Mouse (Mus musculus) heart, adult 2 months (tissue): ENCODE results near the gene Slc7a11. TPM values are rescaled to one million over a fixed set of nuclear protein-coding genes. Genes with fewer than 3 reads are reported as not detected.

ENCODE experiments used
- DNase-seq, 2 experiments: peaks; one replicate each; pipeline ENCODE4 v3.0.0; 2021
- H3K27ac ChIP-seq: fragments of 200-600 bp; 2 replicates; pipeline ENCODE4 v1.8.1; 2022
- H3K27me3 ChIP-seq: fragments of 200-500 bp; 2 replicates; pipeline ENCODE4 v1.6.1; 2012; ENCODE audit warnings: mild to moderate bottlenecking, low read length, inconsistent platforms, mixed read lengths; ENCODE audit not compliant: control insufficient read depth, insufficient read depth
- H3K36me3 ChIP-seq: fragments of 200-500 bp; 2 replicates; pipeline ENCODE4 v1.6.1; 2012; ENCODE audit warnings: low read length, inconsistent platforms; ENCODE audit not compliant: control insufficient read depth, insufficient read depth
- H3K4me1 ChIP-seq: fragments of 200-500 bp; 2 replicates; pipeline ENCODE4 v1.6.1; 2011; ENCODE audit warnings: low read length; ENCODE audit not compliant: control insufficient read depth, insufficient read depth
- H3K4me3 ChIP-seq: fragments of 200-600 bp; 2 replicates; pipeline ENCODE4 v1.8.1; 2022
- H3K79me2 ChIP-seq: fragments of 200-500 bp; replicated peaks from 2 replicates; pipeline ENCODE4 v1.6.1; 2012; ENCODE audit warnings: mild to moderate bottlenecking, inconsistent platforms, low read length, moderate library complexity, mixed read lengths; ENCODE audit not compliant: control insufficient read depth, insufficient read depth
- H3K9ac ChIP-seq: fragments of 200-500 bp; 2 replicates; pipeline ENCODE4 v1.6.1; 2012; ENCODE audit warnings: low read depth, mild to moderate bottlenecking, control low read depth, inconsistent platforms, low read length, mixed read lengths
- CTCF ChIP-seq: fragments of 200-600 bp; IDR thresholded peaks from 2 replicates; pipeline ENCODE4 v1.8.1; 2022; ENCODE audit warnings: antibody characterized with exemption, mild to moderate bottlenecking, moderate library complexity
- EP300 ChIP-seq: fragments of 200-500 bp; IDR thresholded peaks from 2 replicates; pipeline ENCODE4 v1.6.1; 2011; ENCODE audit warnings: low read depth, low read length, control low read depth; ENCODE audit not compliant: insufficient read depth
- POLR2A ChIP-seq: fragments of 200-500 bp; IDR thresholded peaks from 2 replicates; pipeline ENCODE4 v1.6.1; 2011; ENCODE audit warnings: mild to moderate bottlenecking, low read depth, low read length, control low read depth; ENCODE audit not compliant: insufficient read depth
- WGBS: fragments of 180-500 bp; shearing (Covaris S2); methylation state at CpG from one replicate; pipeline ENCODE4 v1.1.7; 2018; 5-methylcytosine and 5-hydroxymethylcytosine counted together
- intact Hi-C: fragments of 180-260 bp; cut with DNase I; formaldehyde crosslinking; loops from one replicate; pipeline ENCODE4 v1.15.1; 2025
- polyA plus RNA-seq: library from polyadenylated mRNA; depleted of rRNA; stranded (reverse); fragments of >200 nt; gene quantifications from 2 replicates; pipeline ENCODE4 v1.2.3, GENCODE M21; 2012
- total RNA-seq, 2 experiments: library from RNA; stranded (reverse); gene quantifications; 2 replicates each; pipeline ENCODE4 v1.2.3; 2021

The Slc7a11 gene
- total and polyA plus RNA-seq, 3 experiments, result 0.02 to 0.20 TPM; not detected in 1

GRCm38 (mm10) chr3:50002067-50002466 lies 441.3 kb downstream of the Slc7a11 start:
- no peaks in the 10 kb centered on the region for H3K79me2 ChIP-seq
- H3K36me3 ChIP-seq, result no peaks in the 10 kb centered on the region
- DNase-seq, result no peak
- no peak overlapping the region for H3K4me3 ChIP-seq
- no peaks in the 10 kb centered on the region for H3K27me3 ChIP-seq
- TF ChIP-seq POLR2A, result no peak
- TF ChIP-seq EP300, result no peak
- TF ChIP-seq CTCF, result no peak
- no peak overlapping the region for H3K9ac ChIP-seq
- no peaks in the 10 kb centered on the region; the same call in 1 of the 2 replicates for H3K4me1 ChIP-seq
- no peak overlapping the region for H3K27ac ChIP-seq
- intact Hi-C loops, result no loop called here

- Histone ChIP-seq H3K27me3 (no peaks in the 10 kb centered on the region), H3K4me1 (no peaks in the 10 kb centered on the region; the same call in 1 of the 2 replicates), H3K4me3 (no peak overlapping the region), H3K79me2 (no peaks in the 10 kb centered on the region), H3K27ac (no peak overlapping the region), H3K9ac (no peak overlapping the region), H3K36me3 (no peaks in the 10 kb centered on the region)
- intact Hi-C loops, result no loop called here
- no peak for DNase-seq
- 70% methylated on average over 1 of the region's 1 CpGs for WGBS
- TF ChIP-seq POLR2A (no peak), CTCF (no peak), EP300 (no peak)
Measured at GRCm38 (mm10) chr3:50001635-50002034, 441.8 kb downstream of the Slc7a11 start.

DNA sequence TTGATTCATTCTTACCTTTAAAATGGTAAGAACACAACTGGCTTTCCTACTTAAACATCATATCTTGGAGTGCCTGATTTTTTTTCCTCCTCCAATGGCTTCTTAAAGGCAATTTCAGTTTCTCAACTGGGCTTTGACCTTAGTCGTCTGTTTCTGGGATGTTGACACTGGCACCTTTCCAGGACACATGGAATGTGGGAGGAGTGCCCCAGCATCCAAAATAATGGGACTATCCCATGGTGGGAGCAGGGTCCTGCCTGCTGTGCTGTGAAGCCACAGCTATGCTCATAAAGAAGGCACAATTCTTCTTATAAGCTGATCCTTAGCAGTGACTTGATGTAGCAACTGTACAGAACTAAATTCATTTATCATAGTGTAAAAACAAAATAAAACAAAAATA lies 450.5 kb downstream of the Slc7a11 start:
- no peak overlapping the region for H3K9ac ChIP-seq
- H3K4me3 ChIP-seq, result no peak overlapping the region
- DNase-seq, result no peak
- 9% methylated on average over 1 of the region's 1 CpGs for WGBS
- no peak for TF ChIP-seq POLR2A
- TF ChIP-seq CTCF, result no peak
- no peak for TF ChIP-seq EP300
- no peak overlapping the region for H3K27ac ChIP-seq
- no peaks in the 10 kb centered on the region for H3K36me3 ChIP-seq
- H3K4me1 ChIP-seq, result no peaks in the 10 kb centered on the region
- intact Hi-C loops, result no loop called here
- no peaks in the 10 kb centered on the region for H3K27me3 ChIP-seq
- H3K79me2 ChIP-seq, result no peaks in the 10 kb centered on the region

DNA sequence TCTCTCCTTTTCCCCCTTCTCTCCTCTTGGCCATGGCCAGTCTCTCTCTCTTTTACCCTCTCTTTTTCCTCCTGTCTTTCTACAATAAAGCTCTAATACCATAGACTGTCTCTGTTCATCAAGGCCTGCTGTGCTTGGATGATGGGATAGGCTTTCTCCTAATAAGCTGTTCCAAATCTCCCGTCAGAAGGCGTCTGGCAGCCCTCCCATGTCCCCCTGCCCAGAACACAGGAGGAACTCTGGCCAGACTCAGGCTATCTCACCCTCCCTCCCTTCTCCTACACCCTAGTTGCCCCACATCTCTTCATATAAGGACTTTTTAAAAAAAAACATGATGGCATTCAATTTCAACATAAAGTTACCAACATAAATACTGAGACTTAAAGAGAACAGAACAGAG lies 456.2 kb downstream of the Slc7a11 start:
- Histone ChIP-seq H3K79me2 (no peaks in the 10 kb centered on the region), H3K27me3 (no peaks in the 10 kb centered on the region), H3K27ac (no peak overlapping the region), H3K9ac (no peak overlapping the region), H3K36me3 (no peaks in the 10 kb centered on the region), H3K4me3 (no peak overlapping the region), H3K4me1 (no peaks in the 10 kb centered on the region)
- WGBS, result 71% methylated on average over 2 of the region's 2 CpGs
- intact Hi-C loops, result no loop called here
- no peak for DNase-seq
- TF ChIP-seq EP300, result no peak
- no peak for TF ChIP-seq CTCF
- no peak for TF ChIP-seq POLR2A

DNA sequence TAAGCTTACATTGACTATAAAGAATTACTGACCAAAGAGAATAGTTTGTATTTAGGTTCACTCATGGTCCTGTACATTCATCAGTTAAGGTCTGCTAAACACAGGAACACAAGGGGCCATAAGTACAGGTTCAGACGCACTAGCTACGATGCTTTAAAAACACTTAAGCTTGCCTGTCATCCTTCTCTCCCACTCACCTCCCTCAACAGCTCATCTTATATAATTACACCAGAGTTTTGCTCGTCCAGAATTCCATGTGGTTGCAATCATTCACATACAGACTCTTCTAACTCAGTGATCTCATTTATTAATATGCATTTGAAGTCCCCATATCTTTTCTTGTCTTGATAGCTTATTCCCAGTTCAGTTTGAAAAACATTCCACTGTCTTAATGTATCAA lies 458.6 kb downstream of the Slc7a11 start:
- Histone ChIP-seq H3K36me3 (no peaks in the 10 kb centered on the region), H3K4me3 (no peak overlapping the region), H3K27ac (no peak overlapping the region), H3K9ac (no peak overlapping the region), H3K4me1 (no peaks in the 10 kb centered on the region), H3K79me2 (no peaks in the 10 kb centered on the region), H3K27me3 (no peaks in the 10 kb centered on the region)
- no peak for TF ChIP-seq POLR2A
- no peak for TF ChIP-seq EP300
- no peak for TF ChIP-seq CTCF
- intact Hi-C loops, result no loop called here
- 64% methylated on average over 3 of the region's 3 CpGs for WGBS
- DNase-seq, result no peak

DNA sequence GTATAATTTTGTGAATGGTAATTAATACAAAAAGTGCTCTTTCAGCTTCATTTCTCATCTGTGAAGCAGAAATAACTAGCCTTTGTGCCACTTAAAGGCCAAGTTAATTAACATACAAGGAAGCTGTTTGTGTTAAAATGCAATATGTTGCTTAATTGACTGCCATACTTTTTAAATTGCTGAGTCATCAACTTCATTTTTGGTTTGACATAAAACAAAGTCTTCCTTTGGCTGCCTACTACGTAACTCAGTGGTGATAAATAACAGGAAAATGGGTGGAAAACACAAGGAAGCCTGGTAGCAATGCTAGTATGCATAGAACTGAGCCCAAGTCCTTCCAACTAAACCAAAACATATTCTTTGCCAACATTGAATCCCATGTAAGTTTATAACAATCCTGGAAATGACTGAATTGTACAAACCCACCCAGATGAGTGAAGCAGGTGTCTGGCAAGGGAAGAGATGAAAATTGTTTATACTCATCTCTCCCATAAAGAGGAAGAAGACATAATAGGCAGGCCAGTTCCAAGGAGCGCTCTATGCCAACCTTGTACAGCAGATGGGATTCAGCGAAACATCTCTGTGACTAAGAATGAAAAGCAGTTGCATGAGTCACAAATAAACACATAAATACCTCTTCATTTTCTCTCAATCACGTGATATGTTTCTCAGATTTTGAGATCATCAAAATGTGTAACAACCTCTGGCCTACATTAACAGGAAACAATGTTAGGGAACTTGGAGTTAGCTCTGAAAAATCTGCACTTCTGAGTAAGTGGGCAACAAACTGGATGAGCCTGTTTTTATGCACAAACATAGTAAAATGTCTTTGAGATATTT lies 459.8 kb downstream of the Slc7a11 start:
- no peak overlapping the region for H3K9ac ChIP-seq
- intact Hi-C loops, result no loop called here
- 76% methylated on average over 4 of the region's 4 CpGs for WGBS
- no peak for DNase-seq
- TF ChIP-seq CTCF (no peak), EP300 (no peak), POLR2A (no peak)
- H3K27ac ChIP-seq, result no peak overlapping the region
- H3K4me3 ChIP-seq, result no peak overlapping the region
- no peaks in the 10 kb centered on the region for H3K79me2 ChIP-seq
- no peaks in the 10 kb centered on the region for H3K36me3 ChIP-seq
- H3K4me1 ChIP-seq, result no peaks in the 10 kb centered on the region
- no peaks in the 10 kb centered on the region for H3K27me3 ChIP-seq
